Mouse (Mus musculus): ENCODE measurements around the gene Tnk1.

DNA sequence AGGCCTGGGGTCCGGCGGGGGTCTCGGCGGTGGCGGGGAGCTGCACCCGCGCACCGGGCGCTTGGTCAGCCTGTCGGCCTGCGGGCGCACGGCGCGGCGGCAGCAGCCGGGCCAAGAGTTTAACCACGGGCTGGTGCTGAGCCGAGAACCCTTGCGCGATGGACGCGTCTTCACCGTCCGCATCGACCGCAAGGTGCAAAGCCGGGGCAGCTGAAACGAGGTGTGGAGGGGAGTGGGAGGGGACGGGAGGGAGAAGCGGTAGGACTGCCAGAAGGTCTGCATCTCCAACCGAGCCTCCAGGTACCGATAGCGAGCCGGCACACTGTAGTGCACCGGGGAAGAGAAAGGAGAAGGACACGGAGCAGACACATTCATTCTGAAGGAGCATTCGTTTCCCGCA lies 43.5 kb upstream of the Tnk1 start:
- TF ChIP-seq CTCF (IDR thresholded peaks at IDR 0.05) (peak; percentile 7; the same call in 1 of the 2 replicates), EP300 (IDR thresholded peaks at IDR 0.05) (no peak)

All from lung, postnatal 0 days (tissue).